Mouse (Mus musculus) heart, postnatal 10 days (tissue): ENCODE results near the gene Foxi3. TPM values are rescaled to one million over a fixed set of nuclear protein-coding genes. Genes with fewer than 3 reads are reported as not detected.

Experiments used
- DNase-seq, 2 experiments: peaks; one replicate each; pipeline ENCODE4 v3.0.0; 2021
- intact Hi-C: fragments of 180-260 bp; cut with DNase I; formaldehyde crosslinking; loops from one replicate; pipeline ENCODE4 v1.15.1; 2025
- total RNA-seq, 2 experiments: library from RNA; stranded (reverse); gene quantifications; 2 replicates each; pipeline ENCODE4 v1.2.3; 2021

The Foxi3 gene
- not detected for total RNA-seq

DNA sequence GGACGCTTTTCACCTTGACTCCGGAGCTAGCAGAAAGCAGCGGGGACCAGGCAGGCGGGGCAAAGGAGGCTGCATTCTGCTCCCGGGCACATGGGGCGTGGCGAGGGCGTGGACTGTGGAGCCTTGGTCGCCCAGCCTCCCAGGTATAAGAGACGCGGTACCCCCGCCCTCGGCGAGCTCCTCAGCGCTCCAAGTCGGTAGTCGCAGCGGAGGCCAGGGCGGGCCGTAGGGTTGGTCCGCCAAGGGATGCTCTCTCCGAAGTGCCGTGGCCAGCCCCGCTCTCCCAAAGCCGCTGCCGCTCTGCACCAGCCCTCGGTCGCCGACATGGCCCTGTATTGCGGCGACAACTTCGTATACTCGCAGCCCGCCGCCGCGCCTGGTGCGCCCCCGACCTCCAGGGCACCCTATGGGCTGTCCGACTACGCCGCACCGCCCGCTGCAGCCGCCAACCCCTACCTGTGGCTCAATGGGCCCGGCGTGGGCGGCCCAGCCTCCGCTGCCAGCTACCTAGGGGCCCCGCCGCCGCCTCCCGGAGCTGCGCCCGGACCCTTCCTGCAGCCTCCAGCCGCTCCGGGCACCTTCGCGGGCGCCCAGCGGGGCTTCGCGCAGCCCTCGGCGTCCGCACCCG lies at the start of gene Foxi3:
Foxi3 (plus strand) TSS at position 247 of the 628 bp plus-strand sequence.
- intact Hi-C loops: no loop called here

DNA sequence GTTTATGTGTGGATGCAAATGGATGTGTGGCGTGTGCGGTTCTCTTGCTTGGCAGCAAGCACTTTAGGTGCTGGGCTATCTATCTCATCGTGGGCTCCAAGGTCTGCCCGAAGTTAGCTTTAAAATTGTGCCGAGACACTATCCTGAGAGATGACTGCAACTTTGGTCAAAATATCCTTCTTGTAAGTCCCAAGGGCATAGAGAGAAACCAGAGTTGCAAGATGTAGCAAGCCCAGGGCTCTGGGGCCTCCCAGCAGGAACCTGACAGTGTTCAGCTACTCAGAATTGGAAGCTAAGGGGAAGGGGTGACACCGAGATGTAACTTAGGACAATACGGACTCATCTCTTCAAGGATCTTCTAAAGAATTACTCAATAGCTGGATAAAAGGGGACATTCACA lies 46.8 kb upstream of the Foxi3 start:
- DNase-seq: no peak
- intact Hi-C loops: no loop called here

More for the DNA sequence above, at the start of gene Foxi3:
- DNase-seq: peak; percentile 5 to 12

DNA sequence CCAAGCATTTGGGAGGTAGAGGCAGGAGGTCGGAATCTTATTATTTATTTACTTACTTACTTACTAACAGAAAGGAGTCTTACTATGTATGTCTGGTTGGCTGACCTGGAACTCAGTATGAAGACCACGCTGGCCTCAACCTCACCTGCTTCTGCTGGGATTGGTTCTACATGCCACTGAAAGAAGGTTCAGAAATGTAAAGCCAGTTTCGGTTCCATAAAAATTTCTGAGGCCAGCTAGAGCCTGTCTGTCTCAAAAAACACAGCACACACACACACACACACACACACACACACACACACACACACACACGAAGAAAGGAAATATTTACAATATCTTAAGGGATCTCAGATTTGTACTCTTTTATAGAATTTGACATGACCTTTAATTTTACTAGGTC lies 46.0 kb upstream of the Foxi3 start:
- intact Hi-C loops: no loop called here
- DNase-seq: no peak

DNA sequence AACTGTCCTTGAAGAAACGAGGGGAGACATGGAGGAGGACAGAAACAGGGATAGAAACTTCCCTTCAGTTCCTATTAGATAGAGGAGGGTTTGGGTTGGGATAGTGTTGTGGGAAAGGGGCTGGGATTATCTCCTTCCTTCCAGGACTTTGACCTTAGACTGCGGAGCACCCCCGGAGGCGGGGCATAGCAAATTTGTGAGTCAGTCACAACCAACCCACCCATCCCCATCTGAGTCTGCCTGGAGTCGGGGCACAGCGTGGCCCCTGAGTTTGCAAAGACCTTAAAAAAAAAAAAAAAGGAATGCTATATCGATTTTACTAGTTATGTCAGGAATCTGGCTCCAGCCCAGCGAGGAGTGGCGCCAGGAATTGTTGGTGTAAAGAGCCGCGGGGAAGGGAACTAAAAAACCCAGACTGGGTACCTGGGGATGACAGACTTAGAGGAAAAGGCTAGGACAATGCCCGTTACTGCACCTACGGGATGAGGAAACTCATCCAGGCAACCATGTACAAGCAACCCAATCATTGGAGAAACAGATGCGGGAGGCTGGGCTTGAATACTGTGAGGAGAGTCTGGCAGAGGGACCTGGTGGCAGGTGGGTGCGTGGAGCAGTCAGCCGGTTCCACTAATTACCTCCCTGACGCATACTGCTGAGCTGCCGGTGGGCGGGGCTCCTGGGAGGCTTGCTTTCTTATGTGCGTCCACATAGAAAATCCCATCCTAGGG lies 44.5 kb upstream of the Foxi3 start:
- intact Hi-C loops: no loop called here
- no peak for DNase-seq

DNA sequence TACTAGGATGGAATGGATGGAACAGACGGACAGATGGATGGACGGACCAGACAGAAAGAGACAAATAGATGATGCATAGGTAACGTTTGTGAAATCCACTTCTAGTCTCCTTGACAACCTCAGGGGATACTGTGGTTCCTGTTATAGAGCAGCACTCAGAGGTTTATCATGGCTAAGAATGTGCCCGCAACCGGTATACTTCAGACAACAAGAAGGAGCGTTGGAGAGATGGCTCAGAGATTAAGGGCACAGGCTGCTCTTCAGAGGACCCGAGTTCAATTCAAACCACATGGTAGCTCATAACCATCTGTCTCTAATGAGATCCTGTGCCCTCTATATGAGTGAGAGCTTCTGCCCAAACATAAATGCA lies 44.0 kb upstream of the Foxi3 start:
- no peak for DNase-seq
- intact Hi-C loops: no loop called here

DNA sequence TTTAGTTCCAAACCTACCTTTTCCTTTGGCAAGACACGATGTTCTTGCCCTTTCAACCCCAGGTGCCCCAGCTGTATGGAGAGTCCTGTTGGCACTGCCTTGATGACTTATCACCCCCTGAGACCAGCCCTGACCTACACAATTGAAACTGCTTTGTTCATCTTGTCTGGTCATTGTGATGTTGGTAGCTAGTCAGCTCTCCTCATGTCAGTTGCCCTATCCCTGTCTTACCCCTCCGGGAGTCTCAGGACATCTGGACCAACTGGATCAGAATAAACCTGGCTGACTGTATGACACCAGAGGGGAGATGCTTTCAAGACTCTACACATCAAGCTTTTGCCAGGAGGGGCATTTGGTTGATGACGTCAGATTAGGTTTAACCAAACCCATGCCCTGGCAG lies 37.5 kb upstream of the Foxi3 start, which contains the start of gene Tex37:
Tex37 (minus strand) TSS at position 101 of the 400 bp plus-strand sequence.
- intact Hi-C loops: no loop called here
- DNase-seq: no peak

DNA sequence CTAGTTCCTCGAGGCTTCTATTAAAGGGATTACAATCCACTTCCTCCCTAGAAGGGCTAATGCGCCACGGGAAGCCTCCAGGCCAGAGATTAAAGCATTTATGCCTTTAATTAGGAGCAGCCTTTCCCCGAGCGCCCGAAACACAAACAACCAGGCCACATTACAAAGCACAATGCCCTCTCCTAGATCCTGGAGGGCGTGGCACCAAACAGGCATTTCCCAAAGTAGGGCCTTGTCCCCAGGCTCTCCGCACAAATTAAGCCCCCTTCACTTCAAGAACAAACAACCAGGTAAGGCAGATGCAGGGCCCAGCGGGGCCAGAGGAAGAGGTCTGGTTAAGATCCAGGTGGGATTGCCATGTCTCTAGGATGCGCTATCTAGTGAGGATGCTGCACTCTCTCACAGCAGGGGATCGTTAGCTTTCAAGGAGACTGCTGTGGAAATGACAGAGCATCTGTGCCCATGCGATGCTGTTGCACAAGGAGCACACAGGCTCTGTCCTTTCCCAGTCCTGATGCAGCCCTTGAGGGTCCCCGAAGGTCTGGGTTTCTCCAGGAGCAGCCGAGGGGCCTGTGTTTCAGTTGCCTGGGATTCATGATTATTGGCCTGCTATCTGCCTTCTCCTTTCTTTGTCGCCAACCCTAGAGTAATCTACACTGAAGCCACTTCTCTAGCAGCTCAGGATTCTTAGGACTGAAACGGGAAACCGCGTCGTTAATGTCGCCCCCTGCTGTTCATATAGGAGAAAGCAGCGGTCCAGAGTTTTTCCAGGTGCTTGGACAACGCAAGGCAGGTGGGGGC lies 34.9 kb upstream of the Foxi3 start:
- intact Hi-C loops: loop anchor here (2.0 kb wide), 1 partner anchor 109 kb away; no protein-coding TSS in a partner anchor
- DNase-seq: peak; percentile 35 to 65

DNA sequence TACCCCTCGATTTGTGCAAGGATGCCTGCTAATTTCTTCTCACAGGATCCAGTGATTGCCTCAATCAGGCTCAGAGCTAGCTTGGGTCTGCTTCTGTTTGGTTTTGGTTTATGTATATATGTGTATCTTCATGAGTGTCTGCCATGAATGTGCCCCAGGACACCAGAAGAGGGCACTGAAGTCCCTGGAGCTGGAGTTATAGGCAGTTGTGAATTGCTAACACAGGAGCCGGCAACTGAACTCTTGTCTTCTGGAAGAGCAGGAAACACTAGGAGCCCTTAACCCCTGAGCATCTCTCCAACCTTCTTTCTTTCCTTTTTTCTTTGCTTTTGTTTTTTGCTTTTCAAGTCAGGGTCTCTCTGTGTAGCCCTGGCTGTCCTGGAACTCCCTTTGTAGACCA lies 24.5 kb upstream of the Foxi3 start:
- intact Hi-C loops: no loop called here
- no peak for DNase-seq

DNA sequence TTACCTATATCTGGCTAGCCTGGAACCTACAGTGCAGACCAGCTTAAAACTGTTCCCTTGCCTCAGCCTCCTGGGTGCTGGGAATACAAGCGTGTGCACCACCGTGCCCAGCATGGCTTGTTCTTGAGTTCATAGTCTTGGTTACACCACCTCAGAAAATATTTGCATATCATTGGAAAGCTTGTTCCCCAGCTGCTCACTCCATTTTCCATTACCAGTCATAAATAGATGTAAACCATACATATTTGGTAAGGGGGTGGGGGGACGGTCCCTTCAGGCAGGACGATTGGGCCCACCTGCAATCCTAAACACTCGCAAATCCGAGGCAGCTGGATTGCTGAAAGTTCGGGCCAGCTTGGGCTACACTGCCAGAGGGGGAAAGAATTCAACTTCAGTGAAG lies 3.1 kb upstream of the Foxi3 start:
- intact Hi-C loops: loop anchor here (5.0 kb wide), 1 partner anchor 59 kb away; no protein-coding TSS in a partner anchor
- DNase-seq: no peak

DNA sequence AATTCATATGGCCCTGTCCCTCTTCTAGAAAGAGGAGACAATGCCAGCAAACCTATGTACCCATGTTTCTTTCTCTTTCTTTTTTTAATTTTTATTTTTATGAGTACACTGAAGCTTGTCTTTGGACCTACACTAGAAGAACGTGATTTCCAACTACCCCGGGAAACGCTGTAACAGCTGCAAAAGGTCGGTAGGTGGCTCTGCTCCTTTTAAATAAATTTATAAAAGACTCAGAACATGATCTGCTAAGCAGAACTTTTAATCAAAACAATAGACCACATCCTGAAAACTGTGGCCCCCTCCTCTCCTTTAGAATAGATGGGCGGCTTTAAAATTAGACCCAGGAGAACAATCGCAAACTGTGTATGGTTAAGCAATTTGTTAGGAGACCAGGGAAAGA lies 2.3 kb upstream of the Foxi3 start:
- intact Hi-C loops: loop anchor here (1.0 to 5.0 kb wide), 2 partner anchors 58 to 171 kb away; no protein-coding TSS in a partner anchor
- DNase-seq: peak; percentile 37 to 38

DNA sequence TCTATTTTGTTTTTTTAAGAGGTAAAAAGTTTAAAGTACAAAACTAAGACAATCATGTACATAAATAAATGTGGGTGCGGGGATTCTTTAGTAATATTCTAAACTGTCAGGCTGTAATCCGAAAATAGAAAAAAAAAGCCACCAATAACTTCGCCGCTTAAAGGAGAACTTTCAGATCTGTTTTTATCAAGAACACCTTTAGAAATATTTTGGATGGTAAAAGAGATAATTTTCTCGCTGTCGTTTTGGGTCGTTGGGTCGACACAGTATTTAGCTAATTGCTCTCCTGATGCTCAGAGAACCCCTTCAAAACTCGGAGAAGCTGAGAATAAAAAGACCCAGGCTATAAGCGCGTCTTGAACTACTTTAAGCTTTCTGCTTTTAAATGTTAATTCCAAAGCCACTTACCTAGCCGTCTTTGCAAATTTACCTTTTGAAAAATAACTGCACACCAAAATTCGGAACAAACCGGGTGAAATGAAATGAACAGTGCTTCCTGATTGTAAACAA lies 985 bp upstream of the Foxi3 start:
- intact Hi-C loops: no loop called here
- DNase-seq: peak; percentile 13 to 23

DNA sequence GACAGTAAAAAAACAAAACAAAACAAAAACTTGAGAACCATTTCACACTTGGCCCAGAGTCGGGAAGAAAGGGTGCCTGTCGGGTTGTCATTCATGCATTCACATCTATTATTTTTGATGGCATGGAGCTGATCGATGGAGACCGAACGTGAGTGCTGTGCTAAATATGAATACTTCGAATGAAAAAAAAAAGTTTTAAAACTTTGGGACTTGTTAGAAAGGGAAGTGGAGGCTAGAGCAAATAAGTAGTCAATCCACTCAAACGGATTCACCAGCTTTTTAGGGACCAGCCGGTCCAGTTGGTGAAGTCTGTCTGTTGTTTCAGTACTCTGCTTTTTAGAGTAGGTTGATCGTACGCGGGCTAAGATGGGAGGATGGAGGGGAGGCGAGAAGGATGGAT lies 490 bp upstream of the Foxi3 start:
- intact Hi-C loops: no loop called here
- DNase-seq: no peak

DNA sequence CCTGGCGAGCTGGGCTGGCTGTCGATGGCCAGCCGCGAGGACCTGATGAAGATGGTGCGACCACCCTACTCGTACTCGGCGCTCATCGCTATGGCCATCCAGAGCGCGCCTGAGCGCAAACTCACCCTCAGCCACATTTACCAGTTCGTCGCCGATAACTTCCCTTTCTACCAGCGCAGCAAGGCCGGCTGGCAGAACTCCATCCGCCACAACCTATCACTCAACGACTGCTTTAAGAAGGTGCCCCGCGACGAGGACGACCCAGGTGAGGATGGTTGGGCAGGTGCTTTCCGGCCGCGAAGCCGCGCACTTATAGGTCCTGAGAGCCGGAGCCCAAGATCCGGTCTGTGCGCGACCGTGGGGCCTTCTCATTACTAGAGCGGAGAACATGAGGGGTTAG lies 605 bp downstream of the Foxi3 start:
- DNase-seq: peak in 1 of 2 experiments; percentile 2
- intact Hi-C loops: no loop called here

DNA sequence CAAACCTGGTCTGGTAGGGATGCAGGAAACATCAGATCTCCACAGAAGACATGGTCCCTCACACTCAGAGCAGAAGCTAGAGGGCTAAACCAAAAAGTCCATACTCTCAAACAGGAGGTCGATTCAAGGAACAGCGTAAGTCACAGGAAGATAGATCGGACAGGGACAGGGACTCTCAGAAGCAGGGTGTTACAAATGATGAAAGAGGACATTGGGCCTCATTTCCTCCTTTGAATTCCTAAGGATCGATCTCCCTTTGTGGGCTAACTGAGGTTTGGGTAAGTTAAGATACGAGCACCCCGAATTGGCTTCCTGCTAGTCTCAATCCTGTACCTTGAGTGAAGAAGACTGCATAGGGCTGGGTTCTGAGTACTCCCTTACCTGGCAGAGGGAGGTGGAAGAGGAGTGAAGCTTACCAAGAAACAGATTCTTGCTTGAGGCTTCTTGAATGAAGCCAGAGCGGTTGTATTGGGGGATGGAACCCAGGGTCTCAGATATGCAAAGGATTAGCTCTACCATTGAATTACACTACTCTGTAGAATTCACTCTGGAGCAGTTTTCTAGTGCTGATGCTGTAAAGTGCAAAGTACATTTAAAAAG lies 1.1 kb downstream of the Foxi3 start:
- no peak for DNase-seq
- intact Hi-C loops: no loop called here

DNA sequence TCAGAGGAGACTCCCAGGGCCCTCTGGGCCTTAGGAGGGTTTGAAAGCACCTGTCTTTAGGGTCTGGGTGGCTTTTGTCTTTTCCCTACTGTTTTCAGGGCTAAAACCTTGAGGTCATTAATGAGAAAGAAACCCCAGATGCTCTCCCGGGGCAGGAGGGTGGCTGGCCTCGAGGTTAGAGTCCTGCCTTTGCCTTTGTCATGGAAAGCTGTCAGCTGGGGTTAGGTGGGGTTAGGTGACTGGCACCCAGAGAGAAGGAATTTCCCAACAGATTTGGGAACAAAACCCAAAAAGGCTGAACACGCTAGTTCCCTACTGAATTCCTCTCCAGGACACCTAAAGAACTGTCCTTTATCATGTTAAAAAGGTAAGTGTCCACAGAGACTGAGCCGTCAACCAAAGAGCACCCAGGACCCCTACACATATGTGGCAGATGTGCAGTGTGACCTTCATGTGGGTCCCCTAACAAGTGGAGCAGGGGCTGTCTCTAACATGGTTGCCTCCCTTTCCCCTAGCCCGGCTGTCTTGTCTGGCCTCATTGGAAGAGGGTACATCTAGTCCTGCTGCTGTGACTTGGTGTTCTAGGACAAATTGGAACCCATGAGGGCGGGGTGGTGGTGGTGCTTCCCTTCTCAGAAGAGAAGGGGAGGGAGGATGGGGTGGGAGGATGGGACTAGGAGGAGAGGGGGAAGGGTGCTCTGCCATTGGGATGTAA lies 7.9 kb downstream of the Foxi3 start:
- intact Hi-C loops: no loop called here
- DNase-seq: no peak

DNA sequence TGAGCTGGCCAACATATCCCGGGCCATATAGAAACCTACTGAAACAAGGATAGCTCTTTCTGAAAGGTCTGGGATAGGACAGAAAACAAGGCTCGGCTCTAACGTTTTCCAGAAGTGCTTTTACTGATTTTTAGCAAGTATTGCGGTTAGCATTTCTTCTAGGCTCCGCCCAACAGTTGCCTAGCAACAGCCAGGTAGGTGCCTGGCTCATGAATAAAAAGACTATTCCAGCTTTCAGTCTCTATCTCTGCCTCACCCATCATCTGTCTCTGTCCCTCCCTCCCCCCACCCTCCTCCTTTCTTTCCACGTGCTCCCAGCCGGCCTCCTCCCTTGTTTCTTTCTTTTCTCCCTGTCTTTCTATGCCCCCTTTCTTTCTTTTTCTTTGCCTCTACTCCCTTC lies 9.4 kb downstream of the Foxi3 start:
- no peak for DNase-seq
- intact Hi-C loops: no loop called here

DNA sequence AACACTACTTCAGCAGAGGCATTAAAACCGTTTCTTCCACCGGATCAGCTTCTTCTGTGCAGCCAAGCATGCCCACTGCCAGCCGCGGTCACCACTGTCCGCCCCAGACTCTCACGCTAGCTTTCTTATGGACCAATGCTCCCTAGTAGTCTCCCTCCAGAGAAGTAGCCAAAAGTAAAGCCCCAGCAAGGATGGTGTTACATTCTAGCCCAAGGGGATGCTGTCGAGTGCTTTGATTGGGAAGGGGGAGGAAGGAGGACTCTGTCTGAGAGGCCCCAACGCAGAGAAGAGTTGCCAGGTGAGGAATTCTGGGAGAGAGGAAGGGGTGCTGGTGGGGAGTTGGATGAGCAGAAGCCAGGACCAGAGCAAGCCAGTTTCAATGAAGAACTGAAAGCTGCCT lies 11.1 kb downstream of the Foxi3 start:
- intact Hi-C loops: no loop called here
- peak in 1 of 2 experiments; percentile 3 for DNase-seq

DNA sequence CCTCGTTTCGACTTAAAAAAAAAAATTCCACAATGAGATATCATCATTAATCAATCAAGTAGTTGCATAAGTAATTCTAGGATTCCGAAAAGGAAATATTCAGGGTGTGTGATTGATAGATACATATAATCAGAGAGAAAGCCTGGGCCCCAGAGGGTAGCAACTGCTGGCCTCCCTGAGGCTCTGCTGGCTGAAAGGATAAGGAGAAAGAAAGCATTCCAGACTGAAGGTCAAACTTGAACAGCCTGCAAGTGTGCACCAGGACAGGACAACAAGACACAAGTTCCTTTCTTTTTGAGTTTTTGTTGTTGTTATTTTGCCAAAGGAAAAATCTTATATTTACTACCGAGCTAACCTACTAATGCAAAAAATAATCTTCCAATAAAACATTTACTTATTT lies 12.0 kb downstream of the Foxi3 start:
- intact Hi-C loops: no loop called here
- DNase-seq: no peak

DNA sequence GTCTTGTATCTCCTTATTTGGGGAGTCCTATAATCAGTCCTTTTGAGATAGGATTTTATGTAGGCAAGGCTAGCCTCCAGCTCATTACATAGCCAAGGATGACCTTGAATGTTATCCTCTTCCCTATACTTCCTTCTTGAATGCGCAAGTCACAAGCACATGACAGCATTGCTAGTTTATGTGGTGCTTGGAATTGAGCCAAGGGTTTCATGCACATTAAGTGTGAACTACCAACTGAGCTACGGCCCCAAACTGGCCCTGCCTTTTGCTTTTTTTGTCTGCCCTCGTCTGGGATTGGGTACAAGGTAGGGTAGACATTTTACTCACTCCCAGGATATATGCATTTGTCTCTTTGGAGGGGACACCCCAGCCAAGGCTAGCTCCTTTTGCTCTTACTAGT lies 16.7 kb downstream of the Foxi3 start:
- intact Hi-C loops: no loop called here
- DNase-seq: no peak

DNA sequence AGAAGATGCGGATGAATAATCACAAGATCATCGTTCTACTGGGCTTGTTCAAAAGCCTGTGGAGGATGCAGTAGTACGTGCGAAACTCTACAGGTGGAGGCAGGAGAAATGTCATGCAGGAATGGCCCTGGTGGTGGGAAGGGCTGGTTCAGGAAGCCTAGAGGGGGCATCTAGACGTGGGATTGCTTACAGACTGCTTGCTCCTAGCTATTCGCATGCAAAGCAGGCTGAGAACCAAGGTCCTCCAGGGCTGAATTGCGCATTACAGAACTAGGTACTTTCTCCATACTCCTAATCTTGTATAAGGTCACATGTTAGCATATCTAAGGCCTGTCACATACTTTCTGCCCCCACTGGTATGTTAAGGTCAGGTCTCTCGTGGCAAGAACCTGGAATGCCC lies 24.7 kb downstream of the Foxi3 start:
- intact Hi-C loops: no loop called here
- DNase-seq: no peak
